Mouse (Mus musculus): ENCODE measurements around the gene Cpeb1.

The Cpeb1 gene

DNA sequence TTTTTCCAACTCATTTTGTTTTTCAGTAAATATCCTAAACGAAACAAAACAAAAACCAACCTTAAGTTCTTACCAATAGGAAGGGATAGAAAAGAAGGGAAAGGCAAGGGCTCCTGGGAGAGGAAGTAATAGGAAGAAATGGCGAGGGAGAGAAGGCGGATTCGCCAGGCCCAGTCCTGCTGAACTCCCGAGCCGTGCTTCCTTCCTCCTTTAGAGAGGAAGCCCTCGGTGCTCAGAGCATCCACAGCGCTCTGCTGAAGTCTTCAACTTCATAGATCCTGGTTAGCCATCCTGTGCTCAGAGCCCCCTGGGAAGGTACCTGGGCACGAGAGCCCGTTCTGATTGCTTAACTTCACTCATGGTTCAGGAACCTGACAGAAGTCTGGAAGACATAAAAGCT, 127.6 kb downstream of the Cpeb1 start:
- no peak for DNase-seq (ENCODE audit: low spot score in 2 of 2)

DNA sequence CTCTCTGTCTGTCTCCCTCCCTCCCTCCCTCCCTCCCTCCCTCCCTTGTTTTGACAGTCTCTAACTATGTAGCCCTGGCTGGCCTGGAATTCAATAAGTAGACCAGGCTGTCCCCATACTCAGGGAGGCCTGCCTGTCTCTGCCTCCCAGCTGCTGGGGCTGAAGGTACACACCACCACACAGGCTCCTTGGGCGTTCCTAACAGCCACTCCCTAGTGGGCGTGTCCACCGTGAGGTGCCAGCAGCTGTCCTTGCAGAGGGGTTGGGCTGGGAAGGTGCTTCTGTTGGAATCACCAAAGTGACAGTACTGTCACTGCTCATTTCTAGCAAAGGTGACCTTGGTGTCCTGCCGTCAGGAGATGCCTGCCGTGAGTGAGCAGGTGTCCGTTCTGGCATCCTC, 128.4 kb downstream of the Cpeb1 start:
- no peak for DNase-seq (ENCODE audit: low spot score in 2 of 2)

DNA sequence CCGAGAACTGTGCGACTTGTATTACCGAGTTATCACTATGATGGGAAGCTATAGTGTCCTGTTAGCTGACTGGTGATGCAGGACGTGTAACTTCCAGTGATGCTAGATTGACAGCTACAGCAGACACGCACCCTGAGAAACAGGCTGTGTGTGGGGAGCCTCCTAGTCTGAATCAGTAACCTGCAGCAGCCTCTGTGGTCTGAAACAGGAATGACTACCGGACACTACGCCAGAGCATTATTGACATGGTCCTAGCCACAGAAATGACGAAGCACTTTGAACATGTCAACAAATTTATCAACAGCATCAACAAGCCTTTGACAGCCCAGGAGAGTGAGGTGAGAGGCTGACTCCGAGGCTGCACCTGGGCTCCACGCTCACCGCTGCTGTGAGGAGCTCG, 129.2 kb downstream of the Cpeb1 start:
- no peak for DNase-seq (ENCODE audit: low spot score in 2 of 2)

DNA sequence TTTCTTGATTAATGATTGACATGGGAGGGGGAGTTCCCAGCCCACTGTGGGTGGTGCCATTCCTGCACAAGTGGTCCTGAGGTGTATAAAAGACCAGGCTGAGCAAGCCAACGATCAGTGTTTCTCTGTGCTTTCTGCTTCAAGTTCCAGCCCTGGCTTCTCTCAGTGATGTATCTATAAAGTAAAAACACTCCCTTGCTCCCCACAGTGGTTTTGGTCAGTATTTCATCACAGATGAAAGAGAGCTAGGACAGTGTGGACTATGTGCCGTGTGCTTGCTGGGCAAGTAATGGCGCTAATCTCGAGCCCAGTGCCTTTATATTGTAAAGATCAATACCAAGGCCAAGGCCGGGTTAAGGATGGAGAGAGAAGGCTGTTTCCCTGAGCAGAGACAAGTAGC, 133.5 kb downstream of the Cpeb1 start:
- no peak for DNase-seq (ENCODE audit: low spot score in 2 of 2)

DNA sequence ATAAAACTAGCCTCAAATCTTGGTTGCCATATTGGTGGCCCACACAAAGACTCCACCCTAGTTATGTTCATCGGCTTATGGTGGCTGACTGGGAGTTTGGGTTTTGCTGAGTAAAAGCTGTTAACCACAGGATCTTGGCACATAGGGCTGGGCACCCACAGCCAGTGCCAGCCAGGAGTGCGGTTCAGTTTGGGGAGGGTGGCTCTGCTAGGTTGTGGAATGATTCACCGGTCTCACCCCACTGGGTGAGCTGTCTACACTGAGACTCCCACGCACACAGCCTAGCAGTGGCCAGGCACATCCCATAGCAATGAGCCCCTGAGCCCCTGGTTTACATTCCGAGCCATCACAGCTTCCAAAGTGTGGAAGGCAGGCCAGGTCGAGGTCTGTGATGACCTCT, 135.5 kb downstream of the Cpeb1 start:
- peak; percentile 26 to 56 for DNase-seq (ENCODE audit: low spot score in 2 of 2)

DNA sequence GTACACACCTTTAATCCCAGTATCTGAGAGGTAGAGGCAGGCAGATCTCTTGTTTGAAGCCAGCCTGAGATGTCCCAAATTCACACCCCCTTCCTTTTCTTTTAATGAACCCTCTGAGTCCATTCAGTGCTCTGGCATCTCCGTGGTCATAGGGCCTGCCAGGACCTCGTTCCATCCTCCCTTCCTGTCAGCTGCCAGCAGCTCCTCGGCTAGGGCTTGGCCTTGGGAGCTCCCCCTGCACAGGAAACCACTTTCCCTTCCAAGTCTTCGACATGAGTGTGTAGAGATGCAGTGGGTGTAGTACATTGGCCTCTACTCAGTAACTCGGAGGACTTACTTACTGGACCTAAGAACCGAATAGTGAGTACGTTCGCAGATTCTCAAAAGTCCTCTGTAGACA, 139.7 kb downstream of the Cpeb1 start:
- DNase-seq (ENCODE audit: low spot score in 2 of 2) = no peak

DNA sequence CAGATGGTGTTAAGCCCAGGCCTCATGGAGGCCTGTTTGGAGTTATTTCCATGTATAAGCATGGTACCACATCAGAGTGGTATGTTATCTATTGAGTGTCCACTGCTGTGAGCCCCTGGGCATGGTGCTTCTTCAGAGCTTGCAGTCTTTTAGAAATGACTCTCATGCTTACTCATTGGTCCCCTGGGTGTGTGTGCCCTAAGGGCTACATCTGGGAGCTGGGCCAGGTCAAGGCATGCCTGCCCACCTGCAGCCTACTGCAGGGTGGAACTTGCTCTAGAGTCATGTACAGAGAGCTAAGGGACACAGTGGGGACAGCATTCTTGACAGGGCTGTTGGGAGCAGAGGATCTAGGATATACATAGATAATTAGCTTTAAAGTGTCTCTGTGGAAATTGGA, 143.7 kb downstream of the Cpeb1 start:
- no peak for DNase-seq (ENCODE audit: low spot score in 2 of 2)

DNA sequence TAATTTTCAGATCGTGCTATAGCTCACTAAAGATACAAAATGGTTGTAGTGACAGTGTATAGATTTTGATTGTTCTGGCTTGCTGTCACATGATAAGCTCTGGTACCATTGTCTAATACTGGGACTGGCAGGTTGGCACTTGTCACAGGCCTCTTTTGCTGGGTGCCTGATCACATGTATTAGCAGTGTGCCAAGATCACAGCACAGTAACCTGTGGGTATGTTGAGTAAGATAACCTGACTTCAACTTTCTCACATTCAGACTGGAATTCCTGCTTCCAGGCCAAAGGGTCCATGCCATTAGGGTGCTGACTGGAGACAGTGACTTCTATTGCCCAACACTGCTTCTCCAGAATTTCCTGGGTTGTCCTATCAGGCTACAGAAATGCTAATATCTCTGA, 144.1 kb downstream of the Cpeb1 start:
- no peak for DNase-seq (ENCODE audit: low spot score in 2 of 2)

DNA sequence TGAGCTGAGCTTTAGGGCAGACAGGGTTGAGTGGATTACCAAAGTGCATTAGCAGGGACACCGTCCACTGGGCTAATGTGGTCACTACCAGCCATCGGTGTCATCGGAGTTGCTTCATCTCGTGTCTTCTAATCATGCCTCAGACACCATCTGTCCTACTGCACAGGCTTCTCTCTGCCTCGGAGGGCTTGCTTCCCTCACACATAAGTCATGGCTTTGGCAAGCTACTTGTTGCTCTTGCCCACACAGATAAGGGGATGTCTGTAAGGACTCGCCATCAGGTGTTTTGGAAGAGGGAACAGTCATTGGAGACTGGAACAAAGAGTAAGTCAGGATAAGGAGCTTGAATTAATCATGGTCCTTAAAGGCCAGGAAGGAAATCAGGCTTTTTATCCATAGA, 146.0 kb downstream of the Cpeb1 start:
- no peak for DNase-seq (ENCODE audit: low spot score in 2 of 2)

DNA sequence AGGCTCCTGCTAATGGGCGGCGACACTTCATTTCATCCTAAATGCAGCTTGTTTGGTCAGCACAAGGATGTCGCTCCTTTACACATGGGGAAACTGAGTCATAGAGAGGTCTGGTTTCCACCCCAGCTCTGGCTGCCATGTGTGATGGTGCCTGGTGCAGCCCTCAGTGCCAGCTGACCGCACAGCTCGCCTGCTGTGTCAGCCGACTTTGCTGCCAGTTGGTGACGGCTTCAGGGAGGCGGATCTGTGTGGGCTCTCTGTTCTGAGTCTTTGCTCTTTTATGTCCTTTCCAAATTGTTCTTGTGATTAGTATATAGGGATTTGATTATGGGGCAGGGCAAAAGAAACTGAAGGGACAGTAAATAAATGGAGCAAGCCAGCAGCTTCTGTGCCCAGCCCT, 147.5 kb downstream of the Cpeb1 start:
- no peak for DNase-seq (ENCODE audit: low spot score in 2 of 2)

DNA sequence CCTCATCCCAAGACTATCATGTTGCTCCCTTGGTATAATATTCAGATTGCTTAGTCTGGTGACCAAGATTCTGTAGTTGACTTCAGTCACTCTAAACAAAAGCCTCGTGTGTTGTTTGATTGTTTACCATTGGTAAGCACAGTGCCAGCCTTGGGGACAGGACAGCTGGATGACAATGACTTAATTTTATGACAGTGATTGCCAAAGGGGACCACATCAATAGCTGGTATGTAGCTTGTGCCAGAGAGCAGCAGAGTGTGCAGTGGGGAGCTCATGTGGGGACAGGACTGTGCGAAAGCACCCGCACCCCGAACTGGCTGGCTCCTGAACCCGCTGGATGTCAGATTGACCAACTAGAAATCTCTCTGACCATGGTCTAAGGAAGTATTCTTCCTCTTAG, 150.6 kb downstream of the Cpeb1 start:
- DNase-seq (ENCODE audit: low spot score in 2 of 2) = no peak

DNA sequence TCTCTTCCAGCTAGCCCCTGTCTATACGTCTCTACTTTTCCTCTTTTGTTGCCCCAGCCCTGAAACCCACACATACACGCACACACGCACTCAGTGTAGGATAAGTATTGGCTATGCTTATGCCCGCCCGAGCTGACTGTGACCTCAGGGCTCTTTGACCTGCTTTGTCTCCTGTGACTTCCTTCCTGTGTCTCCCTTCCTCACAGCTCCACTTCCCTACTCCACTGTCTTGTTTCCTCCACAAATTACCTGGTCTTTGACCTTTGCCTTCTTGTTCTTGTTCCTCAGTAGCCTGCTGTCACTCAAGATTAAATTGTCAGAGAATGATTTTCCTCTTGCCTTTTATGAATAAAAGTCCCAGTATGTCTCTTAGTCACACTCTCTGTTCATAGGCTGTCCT, 151.2 kb downstream of the Cpeb1 start:
- DNase-seq (ENCODE audit: low spot score in 2 of 2) = no peak

DNA sequence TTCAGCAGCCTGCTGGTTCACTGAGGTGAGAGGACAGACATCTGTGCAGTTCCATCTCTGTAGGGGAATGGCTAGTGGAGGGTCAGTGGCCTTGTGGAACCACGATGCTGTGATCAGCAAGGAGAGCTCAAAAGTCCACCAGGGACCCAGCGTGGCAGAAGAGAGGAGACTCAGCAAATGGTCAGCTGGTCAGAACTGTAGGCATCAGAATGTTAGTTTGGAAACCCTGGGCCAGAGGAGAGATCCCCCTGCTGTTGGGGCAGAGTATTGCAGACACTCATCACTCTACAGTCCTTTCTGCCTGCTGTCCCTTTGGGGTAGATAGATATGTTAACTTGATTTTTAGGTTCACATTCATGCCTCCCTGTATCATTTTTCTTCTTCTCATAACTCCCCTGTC, 151.6 kb downstream of the Cpeb1 start:
- peak; percentile 10 to 26 for DNase-seq (ENCODE audit: low spot score in 2 of 2)

DNA sequence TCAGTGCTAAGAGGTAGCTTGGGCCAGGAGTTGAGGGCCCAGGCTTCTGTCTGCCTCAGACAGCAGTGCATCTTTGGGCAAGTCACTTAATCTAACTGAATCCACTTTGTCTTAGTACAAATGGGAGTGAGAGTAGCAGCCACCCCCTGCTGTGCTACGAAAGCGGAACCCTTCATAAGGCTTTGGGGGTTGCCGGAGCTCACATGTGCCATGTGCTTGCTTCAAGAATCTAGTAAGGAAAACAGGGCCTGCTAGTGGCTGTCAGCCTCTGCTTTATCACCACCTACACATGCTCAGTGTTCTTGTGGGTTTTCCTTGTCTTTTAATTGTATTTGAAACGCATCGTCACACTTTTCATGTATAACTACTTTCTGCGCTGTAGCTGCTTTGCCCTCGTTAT, 153.9 kb downstream of the Cpeb1 start:
- no peak for DNase-seq (ENCODE audit: low spot score in 2 of 2)

DNA sequence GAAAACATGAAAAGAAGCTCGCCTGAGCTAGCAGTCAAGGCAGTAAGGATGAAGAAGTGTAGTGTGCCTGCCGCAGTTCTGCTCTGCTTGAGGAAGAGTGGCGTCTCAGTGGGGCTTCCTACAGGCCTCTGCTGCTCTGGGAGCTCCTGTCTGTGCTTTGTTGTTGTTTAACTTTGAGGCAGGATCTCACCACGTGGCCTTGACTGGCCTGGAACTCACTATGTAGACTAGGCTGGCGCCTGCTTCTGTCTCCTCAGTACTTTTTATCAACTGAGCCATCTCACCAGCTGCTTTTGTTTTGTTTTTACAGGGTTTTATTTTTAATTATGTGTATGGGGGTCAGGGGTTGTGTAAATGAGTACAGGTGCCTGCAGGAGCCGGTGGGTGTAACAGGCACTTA, 157.1 kb downstream of the Cpeb1 start:
- DNase-seq (ENCODE audit: low spot score in 2 of 2) = no peak

Measured in natural killer cell, adult 2 months (primary cell).